Mouse (Mus musculus): ENCODE results near the gene Acbd3.

GRCm38 (mm10) chr1:180707813-180708212, 18.0 kb upstream of the Acbd3 start:
- TF ChIP-seq CTCF (IDR thresholded peaks at IDR 0.05; ENCODE audit: borderline replicate concordance, insufficient read depth, low read depth, low read length) (no peak), POLR2A (IDR thresholded peaks at IDR 0.05; ENCODE audit: borderline replicate concordance, insufficient read depth, low read length) (no peak)
